Mouse (Mus musculus) small intestine, adult 2 months (tissue): ENCODE data around the gene Grhl3.

ENCODE experiments used
- CTCF ChIP-seq: fragments of 200-500 bp; IDR thresholded peaks from 2 replicates; pipeline ENCODE4 v1.5.1; 2012; ENCODE audit warnings: low read depth, mild to moderate bottlenecking, control low read depth, inconsistent platforms, low read length, moderate library complexity, mixed read lengths; ENCODE audit not compliant: insufficient replicate concordance, insufficient read length; ENCODE audit errors: extremely low read depth
- POLR2A ChIP-seq: fragments of 200-500 bp; IDR thresholded peaks from 2 replicates; pipeline ENCODE4 v1.6.1; 2012; ENCODE audit warnings: low read depth, mild to moderate bottlenecking, control low read depth, inconsistent platforms, low read length, moderate library complexity

DNA sequence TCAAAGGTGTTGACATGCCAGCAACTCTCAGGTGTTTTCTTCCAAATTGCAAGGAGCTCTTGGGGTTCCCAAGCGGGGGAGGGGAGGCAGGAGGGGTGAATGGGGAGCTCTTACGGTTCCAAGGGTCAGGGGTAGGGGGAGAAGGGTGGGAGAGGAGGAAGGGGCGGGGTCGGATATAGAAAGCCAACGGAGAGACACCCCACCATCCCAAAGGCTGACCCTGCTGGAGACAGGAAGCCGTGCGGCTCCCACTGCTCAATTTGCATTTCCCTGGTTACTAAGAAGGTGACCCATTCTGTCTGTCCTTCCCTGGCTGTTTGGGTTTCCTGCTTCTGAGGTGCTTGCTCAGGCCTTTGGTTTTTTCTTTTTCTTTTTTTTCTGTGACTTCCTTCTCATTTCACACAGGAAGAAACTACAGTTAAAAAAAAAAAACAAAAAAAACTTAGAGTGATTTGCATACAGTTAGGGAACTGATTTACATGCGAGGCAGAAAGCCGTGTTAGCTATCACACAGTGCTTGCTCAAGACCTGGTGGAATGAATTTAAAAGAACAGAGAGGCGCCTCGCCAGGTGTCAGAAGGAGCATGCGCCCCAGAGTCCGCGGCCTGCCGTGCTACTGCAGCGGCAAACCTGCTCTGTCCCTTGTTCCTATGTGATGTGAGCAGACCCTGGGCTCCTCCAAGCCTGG, 44.5 kb upstream of the Grhl3 start:
- TF ChIP-seq CTCF (no peak), POLR2A (no peak)
